Mouse (Mus musculus) MEL (cell line): Measurements from ENCODE around the gene Ppip5k2. TPM values are rescaled to one million over a fixed set of nuclear protein-coding genes. Genes with fewer than 3 reads are reported as not detected.

Source experiments
- DNase-seq: peaks from one replicate; pipeline ENCODE4 v3.0.0; 2011; ENCODE audit warnings: low read depth, low spot score
- H3K27ac ChIP-seq: 2 replicates; pipeline ENCODE4 v1.5.1; 2012; ENCODE audit warnings: low read depth, mild to moderate bottlenecking, control low read depth, low read length, moderate library complexity; ENCODE audit not compliant: control insufficient read depth
- H3K27me3 ChIP-seq, 2 experiments: fragments of 150-350 bp in 1 of 2; sonication (generic) in 1 of 2; 2 replicates each; pipeline ENCODE4 v1.6.1; 2012; ENCODE audit warnings: low read length in 2 of 2, mild to moderate bottlenecking in 2 of 2, improper control_type of control experiment in 1 of 2, moderate library complexity in 1 of 2; ENCODE audit not compliant: insufficient read depth in 2 of 2, control insufficient read depth in 1 of 2
- H3K36me3 ChIP-seq, 2 experiments: 2 replicates each; pipeline ENCODE4 v1.6.1; 2012 to 2014; ENCODE audit warnings: low read length in 2 of 2, improper control_type of control experiment in 1 of 2, inconsistent platforms in 1 of 2, mild to moderate bottlenecking in 1 of 2; ENCODE audit not compliant: insufficient read depth in 2 of 2, control insufficient read depth in 1 of 2
- H3K4me1 ChIP-seq, 2 experiments: fragments of 150-350 bp in 1 of 2; sonication (generic) in 1 of 2; 2 replicates each; pipeline ENCODE4 v1.6.1; 2012; ENCODE audit warnings: low read length in 2 of 2, improper control_type of control experiment in 1 of 2, mild to moderate bottlenecking in 1 of 2; ENCODE audit not compliant: insufficient read depth in 2 of 2, control insufficient read depth in 1 of 2
- H3K4me3 ChIP-seq, 2 experiments: fragments of 150-350 bp in 1 of 2; sonication (generic) in 1 of 2; 2 replicates each; pipeline ENCODE4 v1.5.1; 2012; ENCODE audit warnings: low read depth in 2 of 2, low read length in 2 of 2, mild to moderate bottlenecking in 2 of 2, moderate library complexity in 2 of 2, control low read depth in 1 of 2, improper control_type of control experiment in 1 of 2; ENCODE audit not compliant: control insufficient read depth in 1 of 2, insufficient read depth in 1 of 2
- H3K79me2 ChIP-seq: 2 replicates; pipeline ENCODE4 v1.6.1; 2012; ENCODE audit warnings: mild to moderate bottlenecking, low read length, moderate library complexity; ENCODE audit not compliant: control insufficient read depth, poor library complexity, insufficient read depth
- H3K9ac ChIP-seq: 2 replicates; pipeline ENCODE4 v1.6.1; 2012; ENCODE audit warnings: low read depth, mild to moderate bottlenecking, control low read depth, low read length, moderate library complexity; ENCODE audit not compliant: control insufficient read depth, poor library complexity, severe bottlenecking
- H3K9me3 ChIP-seq: fragments of 150-350 bp; sonication (generic); replicated peaks from 2 replicates; pipeline ENCODE4 v1.6.1; 2012; ENCODE audit warnings: mild to moderate bottlenecking, low read length, improper control_type of control experiment, moderate library complexity; ENCODE audit not compliant: insufficient read depth
- BHLHE40 ChIP-seq: IDR thresholded peaks from 2 replicates; pipeline ENCODE4 v1.6.1; 2012; ENCODE audit warnings: low read depth, mild to moderate bottlenecking, inconsistent platforms, low read length, improper control_type of control experiment, borderline replicate concordance
- CHD1 ChIP-seq: IDR thresholded peaks from 2 replicates; pipeline ENCODE4 v1.6.1; 2012; ENCODE audit warnings: low read depth, mild to moderate bottlenecking, inconsistent platforms, low read length, improper control_type of control experiment
- CTCF ChIP-seq, 3 experiments: IDR thresholded peaks in 2 of 3; conservative IDR thresholded peaks in 1 of 3; 2 replicates each; pipeline ENCODE4 v1.5.1; 2011 to 2012; ENCODE audit warnings: low read length in 3 of 3, low read depth in 2 of 3, mild to moderate bottlenecking in 2 of 3, improper control_type of control experiment in 1 of 3, inconsistent platforms in 1 of 3, mixed read lengths in 1 of 3, moderate library complexity in 1 of 3; ENCODE audit not compliant: control insufficient read depth in 1 of 3, insufficient read depth in 1 of 3, poor library complexity in 1 of 3, severe bottlenecking in 1 of 3
- E2F4 ChIP-seq: IDR thresholded peaks from 2 replicates; pipeline ENCODE4 v1.6.1; 2011; ENCODE audit warnings: low read depth, low read length, improper control_type of control experiment, borderline replicate concordance
- EP300 ChIP-seq, 2 experiments: IDR thresholded peaks; 2 replicates each; pipeline ENCODE4 v1.6.1; 2011; ENCODE audit warnings: improper control_type of control experiment in 2 of 2, low read length in 2 of 2, low read depth in 1 of 2, mild to moderate bottlenecking in 1 of 2
- ETS1 ChIP-seq: IDR thresholded peaks from 2 replicates; pipeline ENCODE4 v1.6.1; 2012; ENCODE audit warnings: low read depth, mild to moderate bottlenecking, inconsistent platforms, low read length, improper control_type of control experiment, moderate library complexity
- GATA1 ChIP-seq: IDR thresholded peaks from 2 replicates; pipeline ENCODE4 v1.6.1; 2011; ENCODE audit warnings: low read depth, low read length, improper control_type of control experiment
- HCFC1 ChIP-seq: IDR thresholded peaks from 2 replicates; pipeline ENCODE4 v1.6.1; 2012; ENCODE audit warnings: low read depth, mild to moderate bottlenecking, inconsistent platforms, low read length, improper control_type of control experiment, moderate library complexity
- MAFK ChIP-seq: IDR thresholded peaks from 2 replicates; pipeline ENCODE4 v1.6.1; 2011; ENCODE audit warnings: low read depth, mild to moderate bottlenecking, low read length, improper control_type of control experiment, borderline replicate concordance
- MAX ChIP-seq: IDR thresholded peaks from 2 replicates; pipeline ENCODE4 v1.6.1; 2011; ENCODE audit warnings: low read length, improper control_type of control experiment
- MEF2A ChIP-seq: IDR thresholded peaks from 2 replicates; pipeline ENCODE4 v1.6.1; 2014; ENCODE audit warnings: low read depth, mild to moderate bottlenecking, inconsistent platforms, low read length, improper control_type of control experiment; ENCODE audit not compliant: poor library complexity, insufficient replicate concordance, severe bottlenecking; ENCODE audit errors: extremely low read depth
- MXI1 ChIP-seq: IDR thresholded peaks from 2 replicates; pipeline ENCODE4 v1.6.1; 2011; ENCODE audit warnings: mild to moderate bottlenecking, low read depth, low read length, improper control_type of control experiment
- MYB ChIP-seq: IDR thresholded peaks from 2 replicates; pipeline ENCODE4 v1.6.1; 2011; ENCODE audit warnings: mild to moderate bottlenecking, low read depth, low read length, improper control_type of control experiment
- MYC ChIP-seq: IDR thresholded peaks from 2 replicates; pipeline ENCODE4 v1.6.1; 2011; ENCODE audit warnings: low read depth, mild to moderate bottlenecking, low read length, improper control_type of control experiment, moderate library complexity
- NRF1 ChIP-seq: IDR thresholded peaks from 2 replicates; pipeline ENCODE4 v1.6.1; 2014; ENCODE audit warnings: low read depth, mild to moderate bottlenecking, inconsistent platforms, low read length, improper control_type of control experiment, moderate library complexity; ENCODE audit not compliant: poor library complexity, insufficient read depth, severe bottlenecking
- POLR2A ChIP-seq, 2 experiments: IDR thresholded peaks; 2 replicates each; pipeline ENCODE4 v1.6.1; 2011 to 2012; ENCODE audit warnings: low read length in 2 of 2, mild to moderate bottlenecking in 2 of 2, control low read depth in 1 of 2, improper control_type of control experiment in 1 of 2, low read depth in 1 of 2, moderate library complexity in 1 of 2; ENCODE audit not compliant: control insufficient read depth in 1 of 2, insufficient read depth in 1 of 2, poor library complexity in 1 of 2
- POLR2AphosphoS2 ChIP-seq: IDR thresholded peaks from 2 replicates; pipeline ENCODE4 v1.6.1; 2011; ENCODE audit warnings: low read length, improper control_type of control experiment
- POLR2AphosphoS5 ChIP-seq: IDR thresholded peaks from 2 replicates; pipeline ENCODE4 v1.6.1; 2012; ENCODE audit warnings: low read depth, borderline replicate concordance, mild to moderate bottlenecking, inconsistent platforms, low read length, moderate library complexity, mixed read lengths
- RCOR1 ChIP-seq: IDR thresholded peaks from 2 replicates; pipeline ENCODE4 v1.6.1; 2012; ENCODE audit warnings: low read depth, mild to moderate bottlenecking, inconsistent platforms, low read length, improper control_type of control experiment
- SMC3 ChIP-seq: IDR thresholded peaks from 2 replicates; pipeline ENCODE4 v1.6.1; 2011; ENCODE audit warnings: low read depth, low read length, improper control_type of control experiment
- TAL1 ChIP-seq: IDR thresholded peaks from 2 replicates; pipeline ENCODE4 v1.6.1; 2012; ENCODE audit warnings: mild to moderate bottlenecking, inconsistent platforms, low read length, moderate library complexity, mixed read lengths
- TBP ChIP-seq: IDR thresholded peaks from 2 replicates; pipeline ENCODE4 v1.8.0; 2011; ENCODE audit warnings: low read depth, low read length, improper control_type of control experiment
- TCF12 ChIP-seq: IDR thresholded peaks from 2 replicates; pipeline ENCODE4 v1.6.1; 2014; ENCODE audit warnings: low read depth, mild to moderate bottlenecking, inconsistent platforms, low read length, improper control_type of control experiment, moderate library complexity
- UBTF ChIP-seq: IDR thresholded peaks from 2 replicates; pipeline ENCODE4 v1.6.1; 2012; ENCODE audit warnings: low read depth, mild to moderate bottlenecking, inconsistent platforms, low read length, improper control_type of control experiment, moderate library complexity, borderline replicate concordance; ENCODE audit not compliant: insufficient read depth
- USF1 ChIP-seq: IDR thresholded peaks from 2 replicates; pipeline ENCODE4 v1.6.1; 2014; ENCODE audit warnings: low read depth, mild to moderate bottlenecking, inconsistent platforms, low read length, improper control_type of control experiment, moderate library complexity
- ZKSCAN1 ChIP-seq: IDR thresholded peaks from 2 replicates; pipeline ENCODE4 v1.6.1; 2012; ENCODE audit warnings: low read depth, mild to moderate bottlenecking, inconsistent platforms, low read length, improper control_type of control experiment, moderate library complexity
- ZMIZ1 ChIP-seq: IDR thresholded peaks from 2 replicates; pipeline ENCODE4 v1.6.1; 2012; ENCODE audit warnings: low read depth, mild to moderate bottlenecking, inconsistent platforms, low read length, improper control_type of control experiment, moderate library complexity
- ZNF384 ChIP-seq: IDR thresholded peaks from 2 replicates; pipeline ENCODE4 v1.6.1; 2012; ENCODE audit warnings: low read depth, mild to moderate bottlenecking, inconsistent platforms, low read length, improper control_type of control experiment
- polyA plus RNA-seq, 2 experiments: library from polyadenylated mRNA; stranded (reverse) in 1 of 2; unstranded in 1 of 2; fragments of >175 nt in 1 of 2; fragments of >200 nt in 1 of 2; gene quantifications; 2 replicates each; pipeline versions ENCODE4 v1.2.1 to v1.2.4; 2012; ENCODE audit warnings: low replicate concordance in 2 of 2, low read depth in 1 of 2; ENCODE audit not compliant: insufficient read length in 2 of 2, insufficient read depth in 1 of 2, missing spikeins in 1 of 2
- total RNA-seq: library from RNA; depleted of rRNA; stranded (reverse); fragments of 300-350 nt; gene quantifications from 2 replicates; pipeline ENCODE4 v1.2.3, GENCODE M21; 2012

Ppip5k2 gene
- total and polyA plus RNA-seq, 3 experiments: 47.2 to 651 (median 60.7) TPM

GRCm38 (mm10) chr1:97771118-97771517, 907 bp upstream of the Ppip5k2 start:
- H3K36me3 ChIP-seq: peaks cover 0 to 50% of the 10 kb centered on the region in 2 experiments; a peak in 3 of 4 replicates
- H3K4me3 ChIP-seq: peak overlapping the region; percentile 58 to 69
- H3K4me1 ChIP-seq: peaks cover 19 to 42% of the 10 kb centered on the region in 2 experiments
- TF ChIP-seq RCOR1 (0 out of 2 replicates have a peak, but pooled peaks have one; percentile 20), MYB (peak; percentile 34; the same call in 1 of the 2 replicates), TAL1 (0 out of 2 replicates have a peak, but pooled peaks have one; percentile 10), MEF2A (no peak), ETS1 (0 out of 2 replicates have a peak, but pooled peaks have one; percentile 33), ZNF384 (no peak), MYC (peak; percentile 42; the same call in 1 of the 2 replicates), EP300 (IDR thresholded peaks at IDR 0.05; ENCODE audit: low read depth in 1 of 2, low read length in 2 of 2) (peak; percentile 3 to 53; a peak in 2 of 4 replicates), POLR2AphosphoS5 (no peak), TCF12 (peak; percentile 27; the same call in 1 of the 2 replicates), ZMIZ1 (peak; percentile 41; the same call in 1 of the 2 replicates), HCFC1 (peak; percentile 57), NRF1 (peak; percentile 16; the same call in 1 of the 2 replicates), BHLHE40 (no peak), E2F4 (no peak), GATA1 (no peak)
- peaks cover 35% of the 10 kb centered on the region for H3K79me2 ChIP-seq
- peak overlapping the region; percentile 80 for H3K9ac ChIP-seq
- H3K27ac ChIP-seq: peak overlapping the region; percentile 85
- peak; percentile 69 for DNase-seq
- no peaks in the 10 kb centered on the region for H3K27me3 ChIP-seq
- H3K9me3 ChIP-seq: no peaks in the 10 kb centered on the region

GRCm38 (mm10) chr1:97769294-97769903, 812 bp downstream of the Ppip5k2 start:
- DNase-seq: peak; percentile 90
- H3K9me3 ChIP-seq: no peaks in the 10 kb centered on the region
- peak overlapping the region; percentile 77 to 97 for H3K4me3 ChIP-seq
- no peaks in the 10 kb centered on the region for H3K27me3 ChIP-seq
- H3K79me2 ChIP-seq: peaks cover 48% of the 10 kb centered on the region
- H3K27ac ChIP-seq: peak overlapping the region; percentile 68
- H3K36me3 ChIP-seq: peaks cover 0 to 49% of the 10 kb centered on the region in 2 experiments; a peak in 3 of 4 replicates
- H3K9ac ChIP-seq: peak overlapping the region; percentile 84
- peaks cover 19 to 42% of the 10 kb centered on the region in 2 experiments for H3K4me1 ChIP-seq
- TF ChIP-seq USF1 (peak; percentile 67), SMC3 (no peak), TCF12 (0 out of 2 replicates have a peak, but pooled peaks have one; percentile 16), ZNF384 (no peak), EP300 (IDR thresholded peaks at IDR 0.05; ENCODE audit: low read depth in 1 of 2, low read length in 2 of 2) (0 out of 4 replicates have a peak, but pooled peaks of 1 of the 2 experiments have one; percentile 3), MXI1 (peak; percentile 93), ETS1 (no peak), TBP (peak; percentile 35; the same call in 1 of the 2 replicates), CTCF (IDR thresholded peaks at IDR 0.05 in 2 of 3, conservative IDR thresholded peaks at IDR 0.05 in 1 of 3; ENCODE audit: control insufficient read depth in 1 of 3, insufficient read depth in 1 of 3, low read depth in 2 of 3, low read length in 3 of 3, poor library complexity in 1 of 3, severe bottlenecking in 1 of 3) (no peak), MYC (peak; percentile 88), POLR2AphosphoS2 (no peak), GATA1 (peak; percentile 57; the same call in 1 of the 2 replicates), MAX (peak; percentile 86), CHD1 (peak; percentile 28), UBTF (0 out of 2 replicates have a peak, but pooled peaks have one; percentile 35), MAFK (0 out of 2 replicates have a peak, but pooled peaks have one; percentile 6), POLR2A (IDR thresholded peaks at IDR 0.05; ENCODE audit: control insufficient read depth in 1 of 2, insufficient read depth in 1 of 2, low read depth in 1 of 2, low read length in 2 of 2, poor library complexity in 1 of 2) (no peak), ZKSCAN1 (no peak)
